Mouse (Mus musculus): ENCODE data around the gene Vps45.
A peak's percentile ranks its signal among the peaks of the same experiment; 100 is the strongest.
"Not testable (repeated sequence)": the region's sequence is repeated elsewhere in the genome, so short reads cannot be mapped to it uniquely, and the experiment has no call there.

Gene Vps45

GRCm38 (mm10) chr3:96078711-96079110 lies 20.4 kb upstream of the Vps45 start:
- DNase-seq (ENCODE audit: low spot score) = no peak

GRCm38 (mm10) chr3:96078066-96078465 lies 19.8 kb upstream of the Vps45 start:
- DNase-seq (ENCODE audit: low spot score) = no peak

- DNase-seq (ENCODE audit: low spot score) = no peak
These were observed 14.7 kb upstream of the Vps45 start for GRCm38 (mm10) chr3:96072921-96073486.

- DNase-seq (ENCODE audit: low spot score) = no peak
These were observed 12.0 kb upstream of the Vps45 start for GRCm38 (mm10) chr3:96070241-96070640.

- no peak for DNase-seq (ENCODE audit: low spot score)
These were observed 11.3 kb upstream of the Vps45 start for GRCm38 (mm10) chr3:96069542-96069941.

- DNase-seq (ENCODE audit: low spot score) = no peak
These were observed 10.8 kb upstream of the Vps45 start for GRCm38 (mm10) chr3:96069046-96069445.

- no peak for DNase-seq (ENCODE audit: low spot score)
These were observed 8.5 kb upstream of the Vps45 start for GRCm38 (mm10) chr3:96066741-96067140.

GRCm38 (mm10) chr3:96065754-96066375 lies 7.6 kb upstream of the Vps45 start:
- no peak for DNase-seq (ENCODE audit: low spot score)

- DNase-seq (ENCODE audit: low spot score) = no peak
These were observed 6.9 kb upstream of the Vps45 start for GRCm38 (mm10) chr3:96065147-96065546.

- no peak for DNase-seq (ENCODE audit: low spot score)
These were observed 6.0 kb upstream of the Vps45 start for GRCm38 (mm10) chr3:96064217-96064616.

GRCm38 (mm10) chr3:96063299-96063698 lies 5.0 kb upstream of the Vps45 start:
- no peak for DNase-seq (ENCODE audit: low spot score)

GRCm38 (mm10) chr3:96060146-96060545 lies 1.9 kb upstream of the Vps45 start:
- DNase-seq (ENCODE audit: low spot score) = no peak

GRCm38 (mm10) chr3:96057747-96058204 lies 490 bp downstream of the Vps45 start:
- peak; percentile 69 for DNase-seq (ENCODE audit: low spot score)

- DNase-seq (ENCODE audit: low spot score) = no peak
These were observed 2.2 kb downstream of the Vps45 start for GRCm38 (mm10) chr3:96056031-96056430.

- DNase-seq (ENCODE audit: low spot score) = no peak
These were observed 3.0 kb downstream of the Vps45 start for GRCm38 (mm10) chr3:96055294-96055693.

GRCm38 (mm10) chr3:96051839-96052238 lies 6.4 kb downstream of the Vps45 start:
- no peak for DNase-seq (ENCODE audit: low spot score)

GRCm38 (mm10) chr3:96051186-96051585 lies 7.1 kb downstream of the Vps45 start:
- no peak for DNase-seq (ENCODE audit: low spot score)

GRCm38 (mm10) chr3:96050779-96051178 lies 7.5 kb downstream of the Vps45 start:
- DNase-seq (ENCODE audit: low spot score) = no peak

- not testable (repeated sequence) for DNase-seq (ENCODE audit: low spot score)
These were observed 13.7 kb downstream of the Vps45 start for GRCm38 (mm10) chr3:96044559-96044958.

- DNase-seq (ENCODE audit: low spot score) = no peak
These were observed 15.2 kb downstream of the Vps45 start for GRCm38 (mm10) chr3:96043104-96043503.

- no peak for DNase-seq (ENCODE audit: low spot score)
These were observed 17.2 kb downstream of the Vps45 start for GRCm38 (mm10) chr3:96041079-96041478.

GRCm38 (mm10) chr3:96040663-96041006 lies 17.6 kb downstream of the Vps45 start:
- DNase-seq (ENCODE audit: low spot score) = no peak

- DNase-seq (ENCODE audit: low spot score) = no peak
These were observed 18.2 kb downstream of the Vps45 start for GRCm38 (mm10) chr3:96039857-96040662.

Data from ovary, postnatal 10 days (tissue).